Mouse (Mus musculus) erythroblast, embryonic 14.5 days (primary cell): ENCODE results near the gene Sass6.

Source experiments
- GATA1 ChIP-seq: IDR thresholded peaks from 2 replicates; pipeline ENCODE4 v1.6.1; 2012; ENCODE audit warnings: low read length, inconsistent platforms, mixed read lengths
- TAL1 ChIP-seq: IDR thresholded peaks from 3 replicates; pipeline ENCODE4 v1.6.1; 2012; ENCODE audit warnings: low read length, inconsistent platforms, mixed read lengths

DNA sequence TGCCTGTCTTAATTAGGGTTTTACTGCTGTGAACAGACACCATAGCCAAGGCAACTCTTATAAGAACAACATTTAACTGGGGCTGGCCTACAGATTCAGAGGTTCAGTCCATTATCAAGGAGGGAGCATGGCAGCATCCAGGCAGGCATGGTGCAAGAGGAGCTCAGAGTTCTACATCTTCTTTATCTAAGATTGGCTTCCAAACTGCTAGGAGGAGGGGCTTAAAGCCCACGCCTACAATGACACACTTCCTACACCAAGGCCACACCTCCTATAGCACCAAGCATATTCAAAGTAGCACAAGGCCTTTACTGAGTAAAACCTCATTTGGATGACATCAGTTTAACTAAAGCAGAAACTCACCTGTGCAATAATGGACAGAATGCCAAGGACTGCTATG is 45.2 kb downstream of the Sass6 start:
- TF ChIP-seq TAL1 (no peak), GATA1 (no peak)
